Mouse (Mus musculus): ENCODE data around the gene Tmem174. TPM values are rescaled to one million over a fixed set of nuclear protein-coding genes. Genes with fewer than 3 reads are reported as not detected.

Gene Tmem174
- polyA plus RNA-seq, 1 experiment from 2014 or later = 0.16 TPM

DNA sequence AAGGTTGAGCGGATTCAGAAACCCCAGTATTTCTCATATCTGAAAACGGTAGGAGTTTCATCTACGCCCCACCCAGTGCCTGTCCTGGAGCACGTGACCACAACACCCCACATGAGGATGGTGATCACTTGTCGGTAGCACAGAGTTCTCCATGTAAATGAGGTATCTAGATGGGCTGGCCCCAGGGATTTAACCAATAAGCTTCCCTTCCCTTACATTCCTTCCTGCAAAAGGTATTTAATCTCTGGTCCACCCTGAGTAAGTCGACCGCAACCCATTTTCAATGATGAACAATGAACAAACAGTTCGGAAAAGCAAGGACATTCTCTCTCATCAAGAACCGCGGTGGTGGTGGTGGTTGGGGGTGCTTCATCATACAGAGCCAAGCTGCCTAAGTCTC, 12.7 kb downstream of the Tmem174 start:
- H3K4me1 ChIP-seq (ENCODE audit: control insufficient read depth, insufficient read depth, low read length) = no peaks in the 10 kb centered on the region
- no peaks in the 10 kb centered on the region for H3K9me3 ChIP-seq (replicated peaks; ENCODE audit: control insufficient read depth, low read length)
- H3K36me3 ChIP-seq (ENCODE audit: control insufficient read depth, insufficient read depth, low read length) = no peaks in the 10 kb centered on the region
- no peak overlapping the region for H3K27ac ChIP-seq (ENCODE audit: low read depth, low read length)
- H3K27me3 ChIP-seq (ENCODE audit: control insufficient read depth, insufficient read depth, low read length) = no peaks in the 10 kb centered on the region
- no peak overlapping the region for H3K4me3 ChIP-seq (ENCODE audit: low read depth, low read length)
- no peak overlapping the region for H3K4me2 ChIP-seq
- WGBS (ENCODE audit: insufficient replicate concordance) = 86% methylated on average over 10 of the region's 10 CpGs
- no peak overlapping the region for H3K9ac ChIP-seq (ENCODE audit: low read depth, low read length)
- no peak for ATAC-seq (replicated peaks; ENCODE audit: insufficient number of reproducible peaks, low FRiP score, low TSS enrichment)

DNA sequence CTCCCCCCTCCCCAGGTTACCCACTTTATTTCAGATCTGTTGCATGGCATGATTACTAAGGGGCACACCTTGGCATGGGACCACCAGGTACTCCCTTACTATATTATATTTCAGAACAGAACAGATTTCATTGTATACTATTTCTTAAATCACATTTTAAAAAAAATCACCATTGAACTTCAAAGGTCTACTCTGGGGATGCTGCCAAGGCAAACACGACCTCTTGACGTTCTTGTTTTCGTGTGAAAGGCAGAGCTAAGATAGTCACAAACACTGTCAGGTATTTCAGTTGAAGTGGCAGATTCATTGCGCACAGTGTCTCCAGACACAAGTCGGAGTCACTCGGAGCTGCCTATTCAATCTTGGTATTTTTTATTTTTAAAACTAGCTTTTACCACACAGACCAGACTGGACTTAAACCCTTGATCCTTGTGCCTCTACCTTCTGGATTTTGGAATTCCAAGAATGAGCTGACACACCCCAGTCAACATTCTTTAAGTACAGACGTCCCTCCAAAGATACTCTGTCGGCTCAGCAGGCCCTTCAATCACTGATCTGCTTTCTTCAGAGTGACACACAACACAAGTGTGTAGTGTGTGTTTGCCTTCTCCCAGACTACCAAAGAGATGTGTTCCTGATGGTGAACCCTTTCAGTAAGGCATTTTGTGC, 14.2 kb downstream of the Tmem174 start:
- no peaks in the 10 kb centered on the region for H3K4me1 ChIP-seq (ENCODE audit: control insufficient read depth, insufficient read depth, low read length)
- no peak for ATAC-seq (replicated peaks; ENCODE audit: insufficient number of reproducible peaks, low FRiP score, low TSS enrichment)
- H3K4me3 ChIP-seq (ENCODE audit: low read depth, low read length) = no peak overlapping the region
- no peaks in the 10 kb centered on the region for H3K27me3 ChIP-seq (ENCODE audit: control insufficient read depth, insufficient read depth, low read length)
- 36% methylated on average over 8 of the region's 8 CpGs for WGBS (ENCODE audit: insufficient replicate concordance)
- no peak overlapping the region for H3K27ac ChIP-seq (ENCODE audit: low read depth, low read length)
- H3K36me3 ChIP-seq (ENCODE audit: control insufficient read depth, insufficient read depth, low read length) = no peaks in the 10 kb centered on the region
- H3K9me3 ChIP-seq (replicated peaks; ENCODE audit: control insufficient read depth, low read length) = no peaks in the 10 kb centered on the region
- no peak overlapping the region for H3K4me2 ChIP-seq
- no peak overlapping the region for H3K9ac ChIP-seq (ENCODE audit: low read depth, low read length)

DNA sequence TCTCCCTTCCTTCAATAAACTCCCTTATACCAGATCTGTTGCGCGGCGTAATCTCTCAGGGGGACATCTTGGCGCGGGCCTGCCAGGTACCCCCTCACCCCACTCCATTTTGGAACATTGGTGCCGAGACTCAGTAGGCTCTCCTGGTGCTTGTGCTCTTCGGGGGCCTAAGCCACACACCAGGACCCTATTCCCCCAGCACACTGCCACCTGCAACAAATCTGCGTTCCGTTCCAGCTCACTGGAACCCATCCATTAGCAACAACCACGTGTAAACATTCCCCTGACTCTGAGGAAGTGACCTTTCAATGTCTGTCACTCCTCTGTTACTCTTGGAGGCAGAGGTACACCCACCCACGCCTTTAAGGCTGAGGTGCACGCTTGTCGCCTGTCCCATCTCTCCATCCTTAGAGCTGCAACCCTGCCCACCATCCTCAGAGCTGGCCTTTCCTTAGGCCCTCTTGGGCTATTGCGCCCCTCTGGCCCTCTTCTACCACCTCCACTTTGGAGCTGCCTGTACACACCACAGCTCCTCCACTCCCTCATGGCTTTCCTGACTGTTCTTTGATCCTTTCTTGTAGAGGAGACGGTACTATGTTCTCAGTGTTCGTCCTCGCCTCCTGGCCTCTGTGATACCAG, 19.7 kb downstream of the Tmem174 start:
- H3K27ac ChIP-seq (ENCODE audit: low read depth, low read length) = no peak overlapping the region
- no peak overlapping the region for H3K4me3 ChIP-seq (ENCODE audit: low read depth, low read length)
- no peak overlapping the region for H3K4me2 ChIP-seq
- H3K27me3 ChIP-seq (ENCODE audit: control insufficient read depth, insufficient read depth, low read length) = no peaks in the 10 kb centered on the region
- H3K4me1 ChIP-seq (ENCODE audit: control insufficient read depth, insufficient read depth, low read length) = no peaks in the 10 kb centered on the region
- ATAC-seq (replicated peaks; ENCODE audit: insufficient number of reproducible peaks, low FRiP score, low TSS enrichment) = no peak
- no peaks in the 10 kb centered on the region for H3K36me3 ChIP-seq (ENCODE audit: control insufficient read depth, insufficient read depth, low read length)
- peaks cover 2% of the 10 kb centered on the region; the same call in 1 of the 2 replicates for H3K9me3 ChIP-seq (replicated peaks; ENCODE audit: control insufficient read depth, low read length)
- H3K9ac ChIP-seq (ENCODE audit: low read depth, low read length) = no peak overlapping the region
- WGBS (ENCODE audit: insufficient replicate concordance) = 64% methylated on average over 17 of the region's 17 CpGs

DNA sequence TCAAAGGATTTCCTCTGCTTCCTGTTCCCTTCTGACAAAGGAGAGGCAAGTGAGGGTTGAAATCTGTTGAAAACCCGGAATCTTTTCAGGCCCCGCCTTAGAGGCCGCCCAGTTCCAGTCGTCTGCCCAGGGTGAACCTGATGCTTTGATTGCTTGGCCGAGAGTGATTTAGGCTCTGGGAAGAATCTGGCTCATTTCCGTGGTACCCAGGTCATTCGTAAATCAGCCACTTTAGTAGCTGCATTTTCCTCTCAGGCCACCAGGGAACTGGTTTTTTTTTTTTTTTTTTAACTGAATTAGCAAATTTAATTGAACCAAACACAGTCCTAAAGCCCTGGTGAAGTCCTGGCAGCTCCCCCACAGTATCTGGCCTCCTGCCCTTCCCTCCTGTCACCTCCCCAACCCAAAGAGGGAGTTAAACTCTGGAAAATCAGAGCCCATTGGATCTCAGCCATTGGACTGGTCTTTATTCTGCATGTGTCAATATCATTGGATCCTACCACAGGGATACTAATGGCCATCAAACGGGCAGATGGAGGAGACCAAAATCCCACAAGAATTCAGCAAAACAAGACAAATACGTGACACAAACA, 29.2 kb downstream of the Tmem174 start:
- no peak for ATAC-seq (replicated peaks; ENCODE audit: insufficient number of reproducible peaks, low FRiP score, low TSS enrichment)
- H3K9me3 ChIP-seq (replicated peaks; ENCODE audit: control insufficient read depth, low read length) = peaks cover 1% of the 10 kb centered on the region; the same call in 1 of the 2 replicates
- 63% methylated on average over 9 of the region's 9 CpGs for WGBS (ENCODE audit: insufficient replicate concordance)
- H3K4me2 ChIP-seq = no peak overlapping the region
- no peaks in the 10 kb centered on the region for H3K27me3 ChIP-seq (ENCODE audit: control insufficient read depth, insufficient read depth, low read length)
- H3K27ac ChIP-seq (ENCODE audit: low read depth, low read length) = no peak overlapping the region
- H3K9ac ChIP-seq (ENCODE audit: low read depth, low read length) = no peak overlapping the region
- no peak overlapping the region for H3K4me3 ChIP-seq (ENCODE audit: low read depth, low read length)
- H3K4me1 ChIP-seq (ENCODE audit: control insufficient read depth, insufficient read depth, low read length) = no peaks in the 10 kb centered on the region
- H3K36me3 ChIP-seq (ENCODE audit: control insufficient read depth, insufficient read depth, low read length) = no peaks in the 10 kb centered on the region

DNA sequence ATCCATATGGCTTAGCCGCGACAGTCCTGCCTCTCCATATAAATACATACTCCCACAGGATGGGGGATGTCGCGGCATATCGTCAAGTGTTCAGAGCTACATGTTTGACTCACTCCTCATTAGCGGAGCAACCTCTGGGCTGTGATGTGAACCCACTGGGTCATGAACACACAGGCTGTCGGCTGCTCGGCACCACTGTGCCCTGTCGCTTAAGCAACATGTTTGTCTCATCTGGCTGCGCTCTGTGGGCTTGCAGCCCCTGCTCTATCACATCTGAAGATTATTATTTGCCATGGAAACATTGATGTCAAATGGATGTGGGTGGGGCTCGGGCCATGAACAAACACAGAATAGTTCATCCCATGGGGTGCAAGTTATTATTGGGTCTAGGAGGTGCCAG, 33.4 kb downstream of the Tmem174 start:
- WGBS (ENCODE audit: insufficient replicate concordance) = 84% methylated on average over 11 of the region's 11 CpGs

DNA sequence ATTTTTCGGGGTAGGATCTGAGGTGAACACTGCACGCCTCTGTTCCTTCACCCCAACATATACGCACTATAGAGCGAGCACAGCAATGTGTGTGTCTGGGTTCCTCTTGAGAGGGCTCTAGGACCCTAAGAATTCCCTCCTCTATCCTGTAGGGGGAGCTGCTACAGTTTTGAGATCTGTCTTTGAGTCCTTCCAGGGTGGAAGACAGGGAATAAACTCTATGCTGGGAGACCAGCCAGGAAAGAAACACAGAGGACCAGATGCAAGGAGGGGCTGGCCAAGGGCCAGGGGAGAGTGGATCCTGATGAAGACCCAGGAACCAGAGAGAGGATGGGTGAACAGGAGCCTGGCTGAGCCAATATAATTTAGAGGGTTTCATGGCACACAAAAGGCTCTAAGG, 40.5 kb downstream of the Tmem174 start:
- no peak overlapping the region for H3K9ac ChIP-seq (ENCODE audit: low read depth, low read length)
- H3K9me3 ChIP-seq (replicated peaks; ENCODE audit: control insufficient read depth, low read length) = no peaks in the 10 kb centered on the region
- no peak; the same call in 1 of the 2 replicates for ATAC-seq (replicated peaks; ENCODE audit: insufficient number of reproducible peaks, low FRiP score, low TSS enrichment)
- no peak overlapping the region for H3K27ac ChIP-seq (ENCODE audit: low read depth, low read length)
- no peak overlapping the region for H3K4me3 ChIP-seq (ENCODE audit: low read depth, low read length)
- no peaks in the 10 kb centered on the region for H3K36me3 ChIP-seq (ENCODE audit: control insufficient read depth, insufficient read depth, low read length)
- H3K27me3 ChIP-seq (ENCODE audit: control insufficient read depth, insufficient read depth, low read length) = no peaks in the 10 kb centered on the region
- H3K4me2 ChIP-seq = no peak overlapping the region
- WGBS (ENCODE audit: insufficient replicate concordance) = 75% methylated on average over 4 of the region's 4 CpGs
- no peaks in the 10 kb centered on the region for H3K4me1 ChIP-seq (ENCODE audit: control insufficient read depth, insufficient read depth, low read length)

More for the DNA sequence above, 33.4 kb downstream of the Tmem174 start:
- Histone ChIP-seq H3K36me3 (ENCODE audit: control insufficient read depth, insufficient read depth, low read length) (no peaks in the 10 kb centered on the region), H3K27me3 (ENCODE audit: control insufficient read depth, insufficient read depth, low read length) (no peaks in the 10 kb centered on the region), H3K4me2 (no peak overlapping the region), H3K9ac (ENCODE audit: low read depth, low read length) (no peak overlapping the region), H3K27ac (ENCODE audit: low read depth, low read length) (no peak overlapping the region), H3K9me3 (replicated peaks; ENCODE audit: control insufficient read depth, low read length) (no peaks in the 10 kb centered on the region), H3K4me1 (ENCODE audit: control insufficient read depth, insufficient read depth, low read length) (no peaks in the 10 kb centered on the region), H3K4me3 (ENCODE audit: low read depth, low read length) (no peak overlapping the region)
- no peak for ATAC-seq (replicated peaks; ENCODE audit: insufficient number of reproducible peaks, low FRiP score, low TSS enrichment)

DNA sequence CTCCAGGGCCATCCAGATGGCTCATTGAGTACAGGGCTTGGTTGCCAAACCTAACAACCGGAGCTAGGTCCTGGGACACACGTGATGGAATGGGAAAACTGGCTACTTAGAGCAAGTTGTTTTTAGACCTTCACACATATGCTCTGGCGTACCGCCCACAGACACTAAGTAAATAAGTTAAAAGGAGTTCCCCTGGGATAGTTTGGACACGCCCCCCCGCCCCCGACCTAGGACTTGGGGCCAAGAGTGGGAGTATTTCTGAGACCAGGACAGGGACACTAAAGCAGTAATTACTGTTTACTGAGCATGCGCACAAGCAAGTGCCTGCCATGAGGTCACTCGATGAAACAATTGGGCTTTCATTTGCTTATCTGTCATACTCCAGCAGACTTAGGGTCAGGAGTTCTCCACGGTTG, 42.5 kb downstream of the Tmem174 start:
- H3K27me3 ChIP-seq (ENCODE audit: control insufficient read depth, insufficient read depth, low read length) = 0 out of 2 replicates have a peak, but pooled peaks cover 2% of the 10 kb centered on the region
- H3K4me3 ChIP-seq (ENCODE audit: low read depth, low read length) = no peak overlapping the region
- no peaks in the 10 kb centered on the region for H3K36me3 ChIP-seq (ENCODE audit: control insufficient read depth, insufficient read depth, low read length)
- no peak for ATAC-seq (replicated peaks; ENCODE audit: insufficient number of reproducible peaks, low FRiP score, low TSS enrichment)
- H3K4me1 ChIP-seq (ENCODE audit: control insufficient read depth, insufficient read depth, low read length) = no peaks in the 10 kb centered on the region
- H3K9me3 ChIP-seq (replicated peaks; ENCODE audit: control insufficient read depth, low read length) = no peaks in the 10 kb centered on the region
- 76% methylated on average over 10 of the region's 10 CpGs for WGBS (ENCODE audit: insufficient replicate concordance)
- no peak overlapping the region for H3K27ac ChIP-seq (ENCODE audit: low read depth, low read length)
- H3K9ac ChIP-seq (ENCODE audit: low read depth, low read length) = no peak overlapping the region
- no peak overlapping the region for H3K4me2 ChIP-seq

DNA sequence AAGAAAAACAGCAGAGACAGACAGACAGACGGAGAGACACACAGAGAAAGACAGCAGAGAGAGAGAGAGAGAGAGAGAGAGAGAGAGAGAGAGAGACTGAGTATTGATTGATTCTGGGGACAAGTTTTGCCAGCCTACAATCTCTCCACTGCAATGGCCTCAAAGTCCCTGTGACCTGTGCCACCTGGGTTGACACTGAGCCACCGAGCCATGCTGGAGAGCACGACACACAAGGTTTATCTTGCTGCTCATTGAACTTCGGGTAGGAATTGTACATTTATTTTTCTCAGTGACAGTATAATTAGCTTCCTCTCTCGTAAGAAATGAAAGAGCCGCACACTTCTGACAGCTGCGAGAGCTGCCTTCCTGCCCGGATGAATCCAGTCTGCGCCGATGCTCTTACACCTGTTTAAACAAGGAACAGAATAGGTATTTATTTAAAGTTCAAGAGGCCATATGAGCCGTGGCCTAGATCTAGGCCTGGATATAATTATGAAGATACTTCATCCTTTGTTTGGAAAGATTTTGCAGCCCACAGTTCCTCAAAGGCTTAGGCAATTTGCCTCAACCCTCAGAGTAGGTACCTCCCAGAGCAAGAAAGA, 43.2 kb downstream of the Tmem174 start:
- Histone ChIP-seq H3K27ac (ENCODE audit: low read depth, low read length) (no peak overlapping the region), H3K27me3 (ENCODE audit: control insufficient read depth, insufficient read depth, low read length) (0 out of 2 replicates have a peak, but pooled peaks cover 2% of the 10 kb centered on the region), H3K4me1 (ENCODE audit: control insufficient read depth, insufficient read depth, low read length) (no peaks in the 10 kb centered on the region), H3K4me3 (ENCODE audit: low read depth, low read length) (no peak overlapping the region), H3K9me3 (replicated peaks; ENCODE audit: control insufficient read depth, low read length) (no peaks in the 10 kb centered on the region), H3K9ac (ENCODE audit: low read depth, low read length) (no peak overlapping the region), H3K36me3 (ENCODE audit: control insufficient read depth, insufficient read depth, low read length) (no peaks in the 10 kb centered on the region), H3K4me2 (no peak overlapping the region)
- no peak for ATAC-seq (replicated peaks; ENCODE audit: insufficient number of reproducible peaks, low FRiP score, low TSS enrichment)
- WGBS (ENCODE audit: insufficient replicate concordance) = 74% methylated on average over 11 of the region's 11 CpGs

All from heart, embryonic 11.5 days (tissue).